Mouse (Mus musculus): ENCODE results near the gene Sh3bgrl2.

The Sh3bgrl2 gene

GRCm38 (mm10) chr9:83628669-83629612 is 80.8 kb downstream of the Sh3bgrl2 start:
- DNase-seq (ENCODE audit: low spot score) = no peak

GRCm38 (mm10) chr9:83630341-83630740 is 82.2 kb downstream of the Sh3bgrl2 start:
- DNase-seq (ENCODE audit: low spot score) = no peak

- DNase-seq (ENCODE audit: low spot score) = no peak
Observed at GRCm38 (mm10) chr9:83631920-83632319, 83.8 kb downstream of the Sh3bgrl2 start.

GRCm38 (mm10) chr9:83634703-83635102 is 86.6 kb downstream of the Sh3bgrl2 start:
- DNase-seq (ENCODE audit: low spot score) = no peak

- DNase-seq (ENCODE audit: low spot score) = no peak
Observed at GRCm38 (mm10) chr9:83635997-83636396, 87.9 kb downstream of the Sh3bgrl2 start.

- DNase-seq (ENCODE audit: low spot score) = no peak
Observed at GRCm38 (mm10) chr9:83643139-83643538, 95.0 kb downstream of the Sh3bgrl2 start.

- DNase-seq (ENCODE audit: low spot score) = no peak
Observed at GRCm38 (mm10) chr9:83643833-83644232, 95.7 kb downstream of the Sh3bgrl2 start.

- DNase-seq (ENCODE audit: low spot score) = no peak
Observed at GRCm38 (mm10) chr9:83646215-83646614, 98.1 kb downstream of the Sh3bgrl2 start.

- no peak for DNase-seq (ENCODE audit: low spot score)
Observed at GRCm38 (mm10) chr9:83646691-83647090, 98.6 kb downstream of the Sh3bgrl2 start.

- no peak for DNase-seq (ENCODE audit: low spot score)
Observed at GRCm38 (mm10) chr9:83647919-83648705, 100.0 kb downstream of the Sh3bgrl2 start.

GRCm38 (mm10) chr9:83648733-83649132 is 100.6 kb downstream of the Sh3bgrl2 start:
- no peak for DNase-seq (ENCODE audit: low spot score)

- DNase-seq (ENCODE audit: low spot score) = no peak
Observed at GRCm38 (mm10) chr9:83652015-83652414, 103.9 kb downstream of the Sh3bgrl2 start.

GRCm38 (mm10) chr9:83652590-83653172 is 104.6 kb downstream of the Sh3bgrl2 start:
- DNase-seq (ENCODE audit: low spot score) = peak; percentile 6

GRCm38 (mm10) chr9:83654601-83655000 is 106.5 kb downstream of the Sh3bgrl2 start:
- no peak for DNase-seq (ENCODE audit: low spot score)

GRCm38 (mm10) chr9:83656960-83657651 is 109.0 kb downstream of the Sh3bgrl2 start:
- no peak for DNase-seq (ENCODE audit: low spot score)

GRCm38 (mm10) chr9:83657652-83658002 is 109.5 kb downstream of the Sh3bgrl2 start:
- DNase-seq (ENCODE audit: low spot score) = no peak

- DNase-seq (ENCODE audit: low spot score) = no peak
Observed at GRCm38 (mm10) chr9:83659081-83659480, 111.0 kb downstream of the Sh3bgrl2 start.

GRCm38 (mm10) chr9:83661811-83662210 is 113.7 kb downstream of the Sh3bgrl2 start:
- no peak for DNase-seq (ENCODE audit: low spot score)

- DNase-seq (ENCODE audit: low spot score) = peak; percentile 6
Observed at GRCm38 (mm10) chr9:83663981-83664897, 116.1 kb downstream of the Sh3bgrl2 start.

- DNase-seq (ENCODE audit: low spot score) = no peak
Observed at GRCm38 (mm10) chr9:83664951-83665350, 116.8 kb downstream of the Sh3bgrl2 start.

GRCm38 (mm10) chr9:83667031-83667430 is 118.9 kb downstream of the Sh3bgrl2 start:
- DNase-seq (ENCODE audit: low spot score) = no peak
